Mouse (Mus musculus) left cerebral cortex, postnatal 14 days (tissue): ENCODE measurements around the gene Enkur. TPM values are rescaled to one million over a fixed set of nuclear protein-coding genes. Genes with fewer than 3 reads are reported as not detected.
"Not testable (repeated sequence)": the region's sequence is repeated elsewhere in the genome, so short reads cannot be mapped to it uniquely, and the experiment has no call there.

Experiments
- DNase-seq, 2 experiments: peaks; one replicate each; pipeline ENCODE4 v3.0.0; 2021 to 2022; ENCODE audit warnings: low spot score in 2 of 2, mixed read lengths in 1 of 2
- intact Hi-C: fragments of 180-260 bp; cut with DNase I; formaldehyde crosslinking; loops from one replicate; pipeline ENCODE4 v1.15.1; 2025
- long read RNA-seq, 2 experiments: library from polyadenylated mRNA; stranded (forward); transcript quantifications; one replicate each; pipeline ENCODE4 v2.0.0; 2021
- total RNA-seq, 2 experiments: library from RNA; stranded (reverse); gene quantifications; 2 replicates each; pipeline ENCODE4 v1.2.3; 2021

Enkur gene
- total RNA-seq: 1 to 10 TPM; 2.9 to 4.6 TPM
- long read RNA-seq, experiment 1, partial matches to known transcripts: 0 of 2 reads
- long read RNA-seq, experiment 1, other reads (novel, unspliced or antisense): 0 of 2 reads
- long read RNA-seq, experiment 2, partial matches to known transcripts: 0 of 2 reads
- long read RNA-seq, experiment 2, other reads (novel, unspliced or antisense): 0 of 2 reads

DNA sequence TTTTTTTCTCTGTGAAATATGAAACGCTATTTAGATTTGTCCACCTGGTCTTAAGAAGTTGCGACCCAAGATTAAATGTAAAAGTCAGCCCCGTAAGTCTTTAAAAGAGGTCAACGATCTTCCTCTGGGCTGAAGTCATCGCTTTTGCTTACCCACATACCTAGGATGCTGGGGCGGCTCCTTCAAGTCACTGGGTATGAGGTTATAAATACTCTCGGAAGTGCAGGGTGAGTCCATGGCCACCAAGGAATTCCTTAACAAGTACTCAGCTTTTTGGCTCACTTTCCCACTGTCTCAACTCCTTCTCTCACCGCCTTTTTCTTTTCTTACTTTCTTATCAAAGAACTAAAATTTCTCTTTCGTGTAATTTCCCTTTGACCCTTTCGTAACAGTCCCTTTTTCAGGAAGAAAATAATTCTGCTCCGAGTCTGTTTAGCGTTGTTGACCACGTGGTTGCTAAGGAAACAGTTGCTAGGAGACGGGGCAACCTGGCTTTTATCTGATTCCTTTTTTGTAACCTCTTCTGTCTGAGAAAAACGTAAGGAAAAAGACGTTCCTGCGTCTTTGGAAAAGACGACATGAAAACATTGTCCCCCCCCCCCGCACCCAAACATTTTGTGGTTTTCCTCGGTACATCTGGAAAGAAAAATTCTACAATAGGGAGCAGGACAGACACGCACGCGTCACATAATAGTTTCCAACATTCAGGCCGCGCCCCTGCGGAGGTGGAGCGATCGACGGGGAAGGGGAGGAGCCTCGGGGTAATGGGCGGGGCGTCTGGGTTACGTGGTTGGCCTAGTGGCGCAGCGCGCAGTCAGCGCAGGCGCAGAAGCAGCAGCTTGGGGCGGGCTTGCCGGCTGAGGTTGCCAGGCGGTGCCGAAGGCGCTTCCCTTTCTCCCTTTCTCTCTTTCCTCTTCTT is at the start of gene Enkur, which contains the start of gene Thnsl1:
Enkur (minus strand) TSS at position 454 of the 919 bp plus-strand sequence.
Thnsl1 (plus strand) TSS at position 813 of the 919 bp plus-strand sequence.
- intact Hi-C loops: no loop called here
- DNase-seq: peak; percentile 96 to 97

GRCm38 (mm10) chr2:21254308-21254707 is 49.1 kb upstream of the Enkur start:
- DNase-seq: no peak
- intact Hi-C loops: no loop called here

- intact Hi-C loops: no loop called here
- DNase-seq: no peak
Measured at GRCm38 (mm10) chr2:21253644-21254043, 48.5 kb upstream of the Enkur start.

- no peak for DNase-seq
- intact Hi-C loops: no loop called here
Measured at GRCm38 (mm10) chr2:21245477-21246102, 40.4 kb upstream of the Enkur start.

DNA sequence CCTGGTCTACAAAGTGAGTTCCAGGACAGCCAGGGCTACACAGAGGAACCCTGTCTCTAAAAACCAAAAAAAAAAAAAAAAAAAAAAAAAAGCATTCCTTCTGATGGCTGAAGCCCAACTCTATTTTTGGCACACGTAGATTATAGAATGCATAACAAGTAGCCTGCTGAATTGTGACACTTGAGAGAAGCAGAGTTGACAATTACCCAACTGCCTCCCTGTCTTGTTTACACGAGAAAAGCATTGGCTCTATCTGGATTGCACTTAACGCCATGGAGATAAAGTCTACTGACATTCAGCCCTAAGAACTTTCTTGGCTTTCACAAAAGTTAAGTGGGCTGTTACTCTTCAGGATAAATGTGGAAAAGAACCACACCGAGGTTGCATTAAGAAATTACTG is 39.8 kb upstream of the Enkur start:
- DNase-seq: no peak
- intact Hi-C loops: no loop called here

- intact Hi-C loops: not testable (repeated sequence)
Measured at GRCm38 (mm10) chr2:21244104-21244503, 38.9 kb upstream of the Enkur start.

GRCm38 (mm10) chr2:21236846-21237245 is 31.7 kb upstream of the Enkur start:
- no peak for DNase-seq
- intact Hi-C loops: no loop called here

More at GRCm38 (mm10) chr2:21244104-21244503, 38.9 kb upstream of the Enkur start:
- DNase-seq: not testable (repeated sequence)

DNA sequence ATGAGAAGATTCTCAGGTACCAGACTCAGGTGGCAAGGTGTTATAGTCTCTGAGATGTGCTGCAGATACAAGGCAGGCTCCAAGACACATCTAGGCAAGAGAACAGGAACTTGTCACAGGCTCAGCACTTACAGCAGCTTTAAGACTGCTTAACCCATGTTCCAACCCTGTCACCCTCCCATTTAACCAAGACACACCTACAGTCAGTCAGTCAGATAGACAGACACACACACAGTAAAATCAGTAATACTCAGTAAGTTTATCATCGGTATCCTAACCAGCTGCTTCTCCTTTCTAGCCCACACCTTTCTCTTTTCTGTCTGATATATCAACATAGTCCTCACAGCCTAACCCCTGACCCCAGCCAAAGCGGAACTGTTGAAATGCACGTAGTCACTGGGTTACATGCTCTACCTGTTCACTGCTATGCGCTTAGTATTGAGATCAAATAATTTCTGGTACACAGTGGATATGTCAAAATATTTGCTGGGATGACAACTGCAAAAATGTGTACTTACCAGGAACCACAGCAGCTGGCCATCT is 30.8 kb upstream of the Enkur start:
- no peak for DNase-seq
- intact Hi-C loops: no loop called here

GRCm38 (mm10) chr2:21234871-21235648 is 29.9 kb upstream of the Enkur start:
- intact Hi-C loops: no loop called here
- DNase-seq: peak in 1 of 2 experiments; percentile 6

- DNase-seq: no peak
- intact Hi-C loops: no loop called here
Measured at GRCm38 (mm10) chr2:21231147-21231546, 26.0 kb upstream of the Enkur start.

DNA sequence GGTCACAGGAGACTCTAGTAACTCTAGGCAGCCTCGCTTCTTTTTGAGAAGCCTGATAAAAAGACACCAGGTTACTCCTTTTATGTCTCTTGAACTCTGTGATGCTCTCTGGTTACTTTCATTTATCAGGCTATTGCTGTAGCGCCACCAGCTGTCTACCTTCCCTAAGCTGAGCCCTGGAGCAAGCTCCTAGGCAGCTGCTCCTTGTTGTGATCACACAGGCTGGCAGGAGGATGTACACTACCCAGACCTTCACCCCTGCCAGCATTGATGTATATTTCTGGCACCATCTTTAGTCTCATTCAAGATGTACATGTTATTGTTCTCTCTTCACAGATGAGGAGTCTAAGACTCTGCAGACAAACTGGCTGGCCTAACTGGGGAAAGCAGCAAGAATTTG is 25.1 kb upstream of the Enkur start:
- no peak for DNase-seq
- intact Hi-C loops: no loop called here

GRCm38 (mm10) chr2:21222453-21223384 is 17.6 kb upstream of the Enkur start:
- DNase-seq: no peak
- intact Hi-C loops: no loop called here

- no peak for DNase-seq
- intact Hi-C loops: no loop called here
Measured at GRCm38 (mm10) chr2:21215284-21215683, 10.1 kb upstream of the Enkur start.

- peak; percentile 18 to 31 for DNase-seq
- intact Hi-C loops: loop anchor here (5.0 kb wide), 2 partner anchors 48 to 703 kb away; no protein-coding TSS in a partner anchor
Measured at GRCm38 (mm10) chr2:21214322-21214721, 9.2 kb upstream of the Enkur start.

GRCm38 (mm10) chr2:21211361-21211760 is 6.2 kb upstream of the Enkur start:
- intact Hi-C loops: loop anchor here (5.0 kb wide), 2 partner anchors 51 to 706 kb away; no protein-coding TSS in a partner anchor
- DNase-seq: no peak

DNA sequence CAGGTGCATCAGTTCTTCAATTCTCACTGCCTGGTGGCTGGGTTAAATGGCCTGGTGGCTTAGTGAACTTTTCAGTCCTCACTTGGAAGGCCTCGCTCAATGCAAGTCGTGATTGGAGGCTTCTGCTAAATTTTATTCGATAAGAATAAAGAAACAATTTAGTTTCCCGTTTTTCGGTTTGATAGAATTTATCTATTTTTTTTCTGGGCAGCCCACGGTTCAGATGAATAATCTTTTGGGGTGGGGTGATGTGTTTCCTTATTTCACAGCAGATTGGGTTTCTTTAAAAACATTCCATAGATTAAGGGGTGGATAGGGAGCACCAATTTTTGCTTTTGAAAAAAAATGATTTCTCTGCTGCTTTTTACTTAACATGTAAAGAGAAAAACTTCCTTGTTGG is 1.1 kb upstream of the Enkur start:
- intact Hi-C loops: no loop called here
- no peak for DNase-seq

DNA sequence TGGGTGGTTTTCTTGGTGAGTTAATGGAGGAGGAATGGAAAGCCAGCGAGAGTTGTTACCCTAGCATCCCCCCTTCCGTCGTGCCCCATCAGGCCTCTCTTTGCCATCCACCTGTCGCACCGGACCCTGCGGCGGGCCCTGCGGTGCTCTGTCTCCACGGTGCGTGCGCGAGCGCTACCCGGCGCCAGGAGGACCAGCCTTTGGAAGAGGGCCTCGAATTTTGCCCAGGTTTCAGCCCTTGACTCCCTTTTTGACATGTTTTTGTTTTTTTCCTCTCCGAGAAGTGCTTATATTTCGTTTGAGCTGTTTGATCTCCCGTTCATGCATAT is 630 bp upstream of the Enkur start:
- intact Hi-C loops: no loop called here

GRCm38 (mm10) chr2:21202754-21203153 is 2.4 kb downstream of the Enkur start:
- intact Hi-C loops: no loop called here
- DNase-seq: peak; percentile 26 to 34

More for the DNA sequence above, 630 bp upstream of the Enkur start:
- DNase-seq: no peak
